Mouse (Mus musculus): ENCODE measurements around the gene Hist2h3c1.
A peak's percentile ranks its signal among the peaks of the same experiment; 100 is the strongest.
"Not testable (repeated sequence)": the region's sequence is repeated elsewhere in the genome, so short reads cannot be mapped to it uniquely, and the experiment has no call there.

Hist2h3c1 gene

GRCm38 (mm10) chr3:96246427-96246856 lies at the start of gene Hist2h3c1:
Gene Hist2h3c1 (plus strand): TSS chr3:96246685.
- not testable (repeated sequence) for DNase-seq

GRCm38 (mm10) chr3:96197129-96197749 lies 49.2 kb upstream of the Hist2h3c1 start:
- peak; percentile 95 for DNase-seq

GRCm38 (mm10) chr3:96198181-96198580 lies 48.3 kb upstream of the Hist2h3c1 start:
- no peak for DNase-seq

GRCm38 (mm10) chr3:96198601-96199251 lies 47.8 kb upstream of the Hist2h3c1 start:
- DNase-seq, result not testable (repeated sequence)

GRCm38 (mm10) chr3:96199731-96200130 lies 46.8 kb upstream of the Hist2h3c1 start:
- no peak for DNase-seq

- no peak for DNase-seq
Observed at GRCm38 (mm10) chr3:96207819-96208218, 38.7 kb upstream of the Hist2h3c1 start.

GRCm38 (mm10) chr3:96209242-96209641 lies 37.2 kb upstream of the Hist2h3c1 start:
- no peak for DNase-seq

GRCm38 (mm10) chr3:96219191-96219641 lies 27.3 kb upstream of the Hist2h3c1 start:
- DNase-seq, result no peak

GRCm38 (mm10) chr3:96219661-96220130 lies 26.8 kb upstream of the Hist2h3c1 start, which contains the start of the genes Bola1 and Hist2h2ab:
Gene Bola1 (minus strand): TSS chr3:96219709.
Gene Hist2h2ab (plus strand): TSS chr3:96219865.
- peak; percentile 82 for DNase-seq

- DNase-seq, result not testable (repeated sequence)
Observed at GRCm38 (mm10) chr3:96220131-96220764, 26.2 kb upstream of the Hist2h3c1 start.

- peak; percentile 90 for DNase-seq
Observed at GRCm38 (mm10) chr3:96220765-96221639, 25.5 kb upstream of the Hist2h3c1 start, which contains the start of the genes Hist2h2ac and Hist2h2be. Gene Hist2h2ac (minus strand): TSS chr3:96220880. Gene Hist2h2be (plus strand): TSS chr3:96221119.

- DNase-seq, result no peak
Observed at GRCm38 (mm10) chr3:96221640-96222038, 24.8 kb upstream of the Hist2h3c1 start.

- DNase-seq, result no peak
Observed at GRCm38 (mm10) chr3:96222774-96223173, 23.7 kb upstream of the Hist2h3c1 start.

- no peak for DNase-seq
Observed at GRCm38 (mm10) chr3:96225421-96225820, 21.1 kb upstream of the Hist2h3c1 start.

GRCm38 (mm10) chr3:96226695-96227648 lies 19.5 kb upstream of the Hist2h3c1 start:
- no peak for DNase-seq

- DNase-seq, result no peak
Observed at GRCm38 (mm10) chr3:96228828-96229227, 17.7 kb upstream of the Hist2h3c1 start.

GRCm38 (mm10) chr3:96230404-96230803 lies 16.1 kb upstream of the Hist2h3c1 start:
- DNase-seq, result no peak

GRCm38 (mm10) chr3:96230910-96231757 lies 15.4 kb upstream of the Hist2h3c1 start:
- DNase-seq, result no peak

- no peak for DNase-seq
Observed at GRCm38 (mm10) chr3:96231758-96232120, 14.7 kb upstream of the Hist2h3c1 start.

- DNase-seq, result no peak
Observed at GRCm38 (mm10) chr3:96234914-96235313, 11.6 kb upstream of the Hist2h3c1 start.
